Mouse (Mus musculus) spleen, adult 2 months (tissue): ENCODE measurements around the gene Tm4sf1.

ENCODE experiments used
- CTCF ChIP-seq: fragments of 200-500 bp; IDR thresholded peaks from 2 replicates; pipeline ENCODE4 v1.5.1; 2011; ENCODE audit warnings: mild to moderate bottlenecking, inconsistent platforms; ENCODE audit not compliant: insufficient read depth, insufficient read length, insufficient replicate concordance; ENCODE audit errors: extremely low read depth
- POLR2A ChIP-seq: fragments of 200-500 bp; IDR thresholded peaks from 2 replicates; pipeline ENCODE4 v1.6.1; 2011; ENCODE audit warnings: low read depth, low read length, inconsistent platforms

DNA sequence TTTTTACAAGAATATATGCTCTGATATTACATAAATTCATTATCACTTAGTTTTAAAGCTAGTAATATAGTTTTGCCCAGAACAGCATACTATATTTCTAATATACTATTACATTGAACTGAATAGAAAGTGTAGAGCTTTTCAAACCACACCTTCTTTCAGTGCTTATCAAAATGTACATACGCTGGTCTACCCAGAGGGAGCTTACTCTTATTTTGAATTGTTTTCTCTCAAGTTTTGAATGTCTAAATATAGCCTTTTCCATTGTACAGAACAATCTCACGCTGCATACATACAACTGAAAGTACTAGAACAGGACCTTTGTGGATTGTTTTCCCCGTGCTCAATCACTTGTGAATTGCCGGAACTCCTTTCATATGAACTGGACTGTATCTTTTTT, 23.6 kb downstream of the Tm4sf1 start:
- TF ChIP-seq CTCF: no peak
- TF ChIP-seq POLR2A: no peak
